Mouse (Mus musculus) lung, adult 2 months (tissue): ENCODE results near the gene Grsf1. TPM values are rescaled to one million over a fixed set of nuclear protein-coding genes. Genes with fewer than 3 reads are reported as not detected.

Experiments used
- DNase-seq: peaks from one replicate; pipeline ENCODE4 v3.0.0; 2022
- H3K4me1 ChIP-seq: fragments of 200-500 bp; 2 replicates; pipeline ENCODE4 v1.6.1; 2011; ENCODE audit warnings: low read length; ENCODE audit not compliant: control insufficient read depth, insufficient read depth
- H3K4me3 ChIP-seq: fragments of 200-500 bp; replicated peaks from 2 replicates; pipeline ENCODE3; 2011; ENCODE audit warnings: low read depth, mild to moderate bottlenecking, control low read depth, low read length; ENCODE audit errors: extremely low read depth
- CTCF ChIP-seq: fragments of 200-500 bp; IDR thresholded peaks from 2 replicates; pipeline ENCODE4 v1.5.1; 2011; ENCODE audit warnings: mild to moderate bottlenecking, low read length, control low read depth; ENCODE audit not compliant: insufficient read depth
- POLR2A ChIP-seq: fragments of 200-500 bp; IDR thresholded peaks from 2 replicates; pipeline ENCODE4 v1.6.1; 2011; ENCODE audit warnings: low read depth, mild to moderate bottlenecking, control low read depth, low read length, borderline replicate concordance; ENCODE audit errors: extremely low read depth
- WGBS: fragments of 180-500 bp; shearing (Covaris S2); methylation state at CpG from one replicate; pipeline ENCODE4 v1.1.7; 2018; 5-methylcytosine and 5-hydroxymethylcytosine counted together
- polyA plus RNA-seq: library from polyadenylated mRNA; depleted of rRNA; stranded (reverse); fragments of >200 nt; gene quantifications from 2 replicates; pipeline ENCODE4 v1.2.3, GENCODE M21; 2012

The Grsf1 gene
- polyA plus RNA-seq, 1 experiment: 20.1 TPM

DNA sequence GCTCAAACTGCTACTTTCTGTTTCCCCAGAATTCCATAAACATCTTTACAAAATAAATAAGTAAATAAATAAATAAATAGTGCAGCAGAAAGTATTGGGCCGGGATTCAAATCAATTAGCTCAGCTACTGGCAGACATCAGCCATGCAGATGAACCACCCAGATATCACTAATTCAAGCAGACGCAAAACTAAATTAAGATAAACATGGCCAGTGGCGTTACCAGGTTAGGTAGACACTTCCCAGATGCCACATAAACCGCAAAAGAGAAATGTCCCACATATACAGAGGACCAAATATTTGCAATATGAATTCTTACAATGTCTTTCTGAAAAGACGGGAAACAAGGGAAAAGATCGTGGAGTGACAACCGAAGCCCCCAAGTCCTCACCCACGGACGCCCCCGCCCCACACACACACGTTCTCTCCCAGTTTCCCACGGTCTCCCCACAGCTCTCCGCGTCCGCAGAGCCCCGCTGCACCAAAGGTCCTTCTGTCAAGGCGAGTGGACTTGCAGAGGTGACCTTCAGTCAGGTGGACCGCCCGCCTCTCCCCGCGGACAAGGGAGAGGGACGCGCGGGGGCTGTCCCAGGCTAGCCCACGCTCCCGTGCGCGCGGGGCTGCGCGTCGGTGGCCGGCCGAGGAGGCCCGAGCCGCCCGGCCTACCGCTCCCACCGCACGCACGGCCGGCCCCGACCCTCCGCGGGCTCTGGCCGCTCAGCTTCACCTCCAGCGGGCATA, 1.1 kb downstream of the Grsf1 start:
- under 1% methylated on average over 43 of the region's 47 CpGs for WGBS

DNA sequence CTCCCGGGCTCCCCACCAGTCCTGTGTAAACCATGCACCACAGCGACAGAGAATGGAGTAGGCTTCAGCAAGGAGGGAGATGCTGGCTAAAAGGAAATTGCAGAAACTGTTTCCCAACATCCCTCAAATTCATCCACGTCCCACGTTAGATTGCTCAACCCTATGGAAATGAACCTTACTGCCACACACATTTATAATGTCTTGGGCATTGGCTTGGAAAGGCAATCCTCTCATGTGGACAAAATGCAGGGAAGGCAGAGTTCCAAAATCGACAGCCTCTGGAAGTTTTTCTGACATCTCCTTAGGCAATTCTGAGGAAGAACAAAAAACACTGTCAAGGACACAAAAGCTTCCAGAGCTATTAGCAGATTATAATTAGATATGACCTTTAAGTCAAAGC, 12.1 kb downstream of the Grsf1 start:
- no peaks in the 10 kb centered on the region for H3K4me1 ChIP-seq
- 75% methylated on average over 5 of the region's 5 CpGs for WGBS
- TF ChIP-seq CTCF (no peak), POLR2A (no peak)
- no peak for DNase-seq
- no peak overlapping the region for H3K4me3 ChIP-seq

More for the DNA sequence above, 1.1 kb downstream of the Grsf1 start:
- no peak for DNase-seq
- Histone ChIP-seq H3K4me1 (peaks cover 7% of the 10 kb centered on the region; the same call in 1 of the 2 replicates), H3K4me3 (peak overlapping the region; percentile 82)
- no peak for TF ChIP-seq CTCF
- no peak for TF ChIP-seq POLR2A

DNA sequence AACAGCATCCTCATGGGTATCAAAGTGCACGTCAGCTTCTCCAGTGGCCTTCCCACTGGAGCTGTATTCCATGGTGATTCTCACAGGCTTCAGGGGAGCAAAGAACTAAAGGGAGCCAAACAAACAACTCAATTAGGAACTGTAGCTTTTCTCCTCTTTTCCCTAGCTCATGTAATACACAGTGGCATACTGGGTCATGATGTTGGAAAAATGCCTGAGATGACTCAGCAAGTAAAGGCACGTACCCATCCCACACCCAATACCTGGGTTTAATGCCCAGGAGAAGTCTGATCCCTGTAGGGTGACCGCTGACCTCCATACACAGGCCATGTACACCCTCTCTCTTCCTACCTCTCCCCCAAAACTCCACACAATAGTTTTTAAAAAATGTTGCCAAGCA, 12.8 kb downstream of the Grsf1 start:
- no peak for TF ChIP-seq POLR2A
- TF ChIP-seq CTCF: no peak
- Histone ChIP-seq H3K4me1 (no peaks in the 10 kb centered on the region), H3K4me3 (no peak overlapping the region)
- DNase-seq: no peak
- WGBS: 89% methylated on average over 3 of the region's 3 CpGs

DNA sequence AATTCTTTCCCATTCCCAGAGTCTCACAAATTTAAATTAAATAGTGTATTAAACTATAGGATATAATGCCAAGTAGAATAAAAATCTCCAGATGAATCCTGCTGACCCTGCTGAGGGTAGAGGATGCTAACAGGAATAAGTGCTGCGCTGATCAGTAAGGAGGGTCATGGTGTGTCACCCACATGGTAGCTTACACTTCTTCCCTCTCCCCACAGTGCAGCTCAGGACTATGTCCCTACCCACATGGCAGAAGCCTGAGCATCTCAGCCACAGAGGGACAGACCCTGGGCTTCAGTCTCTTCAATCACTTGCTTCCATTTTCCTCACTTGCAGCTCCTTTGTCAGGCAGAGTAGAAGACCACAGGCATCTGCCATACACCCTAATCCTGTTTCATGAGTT, 18.1 kb downstream of the Grsf1 start:
- Histone ChIP-seq H3K4me3 (no peak overlapping the region), H3K4me1 (no peaks in the 10 kb centered on the region)
- TF ChIP-seq CTCF: no peak
- 96% methylated on average over 1 of the region's 1 CpGs for WGBS
- no peak for DNase-seq

DNA sequence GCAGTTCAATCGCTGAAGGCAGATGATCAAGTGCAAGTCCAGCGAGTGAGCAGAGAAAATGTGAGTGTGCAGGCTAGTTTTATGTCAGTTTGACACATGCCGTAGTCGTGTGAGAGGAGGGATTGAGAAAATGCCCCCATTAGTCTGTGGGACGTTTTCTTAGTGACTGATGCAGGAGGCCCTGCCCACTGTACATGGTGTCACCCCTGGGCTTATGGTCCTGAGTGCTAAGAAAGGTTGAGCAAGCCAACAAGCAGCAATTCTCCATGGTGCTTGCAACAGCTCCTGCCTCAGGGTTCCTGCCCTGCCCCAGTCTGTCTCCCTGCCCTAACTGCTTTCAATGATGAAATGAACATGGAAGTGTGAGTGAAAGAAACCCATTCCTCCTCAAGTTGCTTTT, 23.4 kb downstream of the Grsf1 start:
- 82% methylated on average over 5 of the region's 5 CpGs for WGBS
- Histone ChIP-seq H3K4me3 (no peak overlapping the region), H3K4me1 (no peaks in the 10 kb centered on the region)
- no peak for DNase-seq
- TF ChIP-seq POLR2A (no peak), CTCF (no peak)

DNA sequence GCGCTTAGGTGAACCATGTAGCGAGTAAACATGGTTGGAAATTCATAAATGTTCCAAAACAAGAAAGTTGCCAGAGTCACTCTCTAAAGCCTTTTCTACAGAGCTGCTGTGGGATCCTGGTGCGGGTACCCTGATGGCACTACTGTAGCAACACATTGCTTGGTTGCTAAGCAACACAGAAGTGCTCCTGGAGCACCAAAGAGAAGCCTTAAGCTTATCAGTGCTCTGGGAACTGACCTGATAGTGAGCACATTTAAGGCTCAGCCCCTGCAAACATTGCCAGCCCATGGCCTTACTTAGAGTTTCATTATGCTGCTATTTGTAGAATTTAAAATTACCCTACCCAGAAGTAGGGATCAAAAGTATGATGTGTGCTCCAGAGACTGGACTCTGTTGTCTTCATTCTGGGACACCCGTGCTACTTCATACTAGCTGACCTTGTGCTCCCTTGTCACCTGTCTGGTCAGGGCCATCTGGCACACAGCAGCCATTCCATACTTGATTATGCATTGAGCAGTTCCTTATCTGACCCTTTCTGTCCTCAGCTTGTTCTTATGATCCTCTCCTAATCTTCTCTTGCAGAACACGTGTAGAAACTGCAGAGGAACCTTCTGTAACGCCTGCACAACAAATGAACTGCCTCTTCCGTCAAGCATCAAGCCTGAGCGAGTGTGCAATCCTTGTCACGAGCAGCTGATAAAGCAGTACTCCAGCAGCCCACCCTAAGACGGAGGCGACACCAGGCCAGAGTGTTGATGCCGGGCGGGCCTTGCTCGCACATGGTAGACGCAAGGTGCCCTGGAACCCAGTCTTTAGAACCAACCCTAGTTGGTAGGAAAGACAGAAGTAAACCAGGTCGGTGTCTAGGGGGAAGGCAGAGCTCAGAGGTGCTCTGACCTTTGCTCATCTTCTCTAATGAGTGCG, 26.5 kb downstream of the Grsf1 start:
- Histone ChIP-seq H3K4me3 (no peak overlapping the region), H3K4me1 (no peaks in the 10 kb centered on the region)
- WGBS: 73% methylated on average over 17 of the region's 17 CpGs
- TF ChIP-seq POLR2A (no peak), CTCF (no peak)
- DNase-seq: no peak

DNA sequence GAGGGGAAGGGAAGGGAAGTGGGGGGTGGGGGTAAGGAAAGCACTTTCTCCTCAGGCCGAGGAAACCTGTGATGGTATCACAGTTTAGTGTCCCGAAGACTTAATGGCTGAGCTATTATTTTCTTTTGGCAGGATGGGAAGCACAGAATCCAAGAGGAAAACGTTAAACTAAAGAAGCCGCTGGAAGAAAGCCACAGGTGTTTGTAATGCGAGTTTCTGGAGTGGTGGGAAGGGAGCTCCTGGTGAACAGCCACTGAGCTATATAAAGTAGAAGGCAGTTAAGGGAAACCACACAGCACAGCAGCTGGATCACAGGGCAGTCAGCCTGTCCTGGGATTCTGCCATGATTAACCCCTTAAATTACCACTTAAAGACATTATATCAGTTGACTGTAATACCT, 30.6 kb downstream of the Grsf1 start:
- TF ChIP-seq CTCF (no peak), POLR2A (no peak)
- no peak for DNase-seq
- Histone ChIP-seq H3K4me1 (no peaks in the 10 kb centered on the region), H3K4me3 (no peak overlapping the region)
- 44% methylated on average over 5 of the region's 5 CpGs for WGBS

DNA sequence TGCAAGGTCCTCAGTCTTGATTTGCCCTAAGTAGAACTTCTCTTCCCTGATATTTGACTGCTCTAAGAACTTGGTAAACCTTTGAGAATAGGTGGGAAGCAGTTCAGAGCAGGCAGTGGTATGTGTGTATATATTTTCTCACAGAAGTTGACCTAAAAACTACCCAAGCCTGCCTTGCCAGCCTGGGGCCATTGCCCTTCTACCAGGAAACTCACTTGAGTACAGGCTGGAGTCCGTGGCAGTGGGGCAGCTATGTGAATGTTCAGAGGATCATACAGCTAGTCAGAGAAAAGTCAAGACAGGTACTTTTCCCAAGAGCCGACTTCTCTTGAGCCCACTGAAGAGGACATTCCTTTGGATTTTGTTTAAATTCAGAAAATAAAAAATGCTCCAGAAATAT, 31.1 kb downstream of the Grsf1 start:
- H3K4me3 ChIP-seq: no peak overlapping the region
- no peaks in the 10 kb centered on the region for H3K4me1 ChIP-seq
- TF ChIP-seq CTCF (no peak), POLR2A (no peak)
- WGBS: 66% methylated on average over 2 of the region's 2 CpGs
- no peak for DNase-seq

DNA sequence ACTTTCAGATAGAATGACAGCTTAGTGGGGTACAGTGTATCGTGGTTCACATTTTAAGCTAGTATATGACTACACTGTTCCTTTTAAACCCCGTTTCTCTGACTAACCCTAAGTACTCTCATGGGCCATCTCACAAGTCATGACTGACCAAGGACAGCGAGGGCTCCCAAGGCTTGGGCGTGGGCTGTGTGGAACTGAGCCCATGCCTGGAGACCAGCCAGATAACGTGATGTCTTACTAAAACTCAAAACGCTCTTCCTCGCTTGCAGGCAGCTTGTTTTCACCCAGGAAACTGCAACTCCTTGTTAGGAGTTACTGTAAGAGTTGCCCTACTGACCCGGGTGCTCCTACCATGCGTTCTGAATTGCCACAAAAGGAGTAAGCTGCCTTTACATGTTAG, 32.5 kb downstream of the Grsf1 start:
- TF ChIP-seq POLR2A: no peak
- TF ChIP-seq CTCF: no peak
- Histone ChIP-seq H3K4me3 (no peak overlapping the region), H3K4me1 (no peaks in the 10 kb centered on the region)
- DNase-seq: no peak
- whole genome bisulfite sequencing: 81% methylated on average over 9 of the region's 9 CpGs
